Mouse (Mus musculus) thymus, postnatal 4 days (tissue): ENCODE data around the gene Mras.

Experiments used
- DNase-seq: peaks from one replicate; pipeline ENCODE4 v3.0.0; 2021

Gene Mras

DNA sequence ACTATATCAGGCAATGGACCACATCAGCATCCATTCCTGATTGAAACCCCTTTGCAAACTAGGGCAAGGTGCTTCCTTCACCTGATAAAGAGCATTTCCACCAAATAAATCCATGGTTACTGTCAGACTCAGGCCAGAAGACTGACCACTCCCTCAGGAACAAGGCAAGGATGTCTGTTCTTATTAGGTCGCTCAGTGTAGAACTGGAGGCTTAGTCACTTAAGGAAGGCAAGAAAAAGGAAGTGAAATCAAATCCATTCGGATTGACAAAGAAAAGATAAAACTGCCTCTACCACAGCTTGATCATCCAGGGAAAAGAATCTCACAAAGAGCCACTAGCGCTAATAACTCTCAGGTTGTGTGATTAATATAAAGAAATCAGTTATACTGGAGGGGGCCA lies 27.9 kb downstream of the Mras start:
- DNase-seq = no peak

DNA sequence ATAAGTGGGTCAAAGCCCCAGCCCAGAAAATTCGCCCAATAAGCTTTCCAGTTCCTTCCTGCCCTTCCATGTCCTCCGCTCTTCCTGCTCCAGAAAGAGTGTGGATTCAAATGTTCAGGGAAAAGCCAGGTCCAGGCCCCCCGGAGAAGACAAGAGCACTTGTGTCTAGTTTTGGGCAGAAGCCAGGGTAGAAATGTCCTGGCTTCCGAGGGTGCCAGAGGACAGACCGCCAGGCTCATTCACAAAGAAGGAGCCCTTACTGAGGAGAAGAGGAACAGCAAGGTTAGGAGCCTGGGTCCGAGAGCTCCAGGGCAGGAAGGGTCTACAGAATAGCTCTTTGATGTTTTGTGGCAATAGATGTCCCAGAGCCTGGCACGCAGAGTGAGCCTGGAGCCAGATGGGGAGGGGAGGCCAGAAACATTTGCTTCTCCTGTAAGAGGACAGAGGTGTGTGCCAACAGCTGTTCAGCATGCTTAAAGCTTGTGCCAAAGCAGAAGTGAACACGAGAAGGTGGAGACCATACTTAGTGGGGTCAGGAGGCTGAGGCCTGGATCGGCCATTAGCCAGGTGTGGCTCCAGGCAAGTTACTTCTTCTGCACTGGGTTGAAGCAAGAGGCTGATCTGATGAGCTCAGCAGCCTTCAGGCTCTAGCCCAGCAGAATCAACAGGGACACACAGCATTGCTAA lies 35.8 kb downstream of the Mras start:
- no peak for DNase-seq

DNA sequence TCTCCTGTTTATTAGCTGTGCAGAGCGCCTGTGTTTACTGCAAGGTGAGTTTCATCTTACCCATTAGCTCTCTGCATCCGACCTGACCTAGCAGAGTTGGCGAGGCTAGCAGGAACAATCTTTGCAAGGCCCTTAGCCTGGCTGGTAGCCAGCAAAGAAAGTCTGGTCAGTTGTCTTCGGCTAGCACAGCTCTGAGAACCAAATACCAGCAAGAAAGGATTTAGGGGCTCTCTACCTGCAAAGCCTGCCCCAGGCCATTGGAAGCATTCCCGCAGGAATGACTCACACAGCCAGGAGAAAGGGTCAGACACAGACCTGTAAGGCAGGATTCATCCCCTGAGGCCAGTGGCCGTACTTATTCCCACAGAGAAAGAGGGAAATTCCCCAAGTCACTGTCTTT lies 36.4 kb downstream of the Mras start:
- no peak for DNase-seq

DNA sequence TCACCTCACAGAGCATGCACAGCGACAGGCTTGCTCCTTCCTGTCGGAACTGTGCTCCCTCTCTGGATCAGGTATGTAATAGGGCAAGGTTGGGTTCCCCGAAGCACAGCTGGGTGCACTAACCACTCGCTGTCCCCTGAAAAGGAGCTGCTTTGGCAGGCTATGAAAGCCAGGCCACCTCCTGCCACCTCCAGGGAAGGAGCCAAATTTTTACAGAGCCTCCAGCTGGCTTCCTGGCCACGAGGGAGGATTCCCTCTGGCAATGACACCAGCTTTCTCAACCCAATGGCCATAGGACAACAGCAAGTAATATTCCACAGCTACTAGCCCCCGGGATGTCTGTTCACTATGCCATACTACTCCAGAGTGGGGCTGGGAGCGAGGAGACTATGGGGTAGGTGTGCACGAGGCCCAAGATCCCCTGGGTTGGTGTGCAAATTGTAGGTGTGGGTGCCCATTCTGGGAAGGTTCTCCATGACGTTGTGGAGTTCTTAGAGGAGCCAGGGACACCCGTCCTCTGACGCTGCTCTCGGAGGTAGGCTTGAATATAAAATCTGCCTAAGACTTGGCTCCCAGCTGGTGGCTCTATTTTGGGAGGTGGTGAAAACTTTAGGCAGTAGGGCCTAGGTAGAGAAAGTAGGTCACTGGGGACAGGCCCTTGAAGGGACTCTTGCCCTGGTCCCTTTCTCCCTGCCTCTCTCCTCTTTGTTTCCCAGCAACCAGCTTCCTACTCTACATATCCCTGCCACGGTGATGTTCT lies 39.9 kb downstream of the Mras start:
- no peak for DNase-seq

DNA sequence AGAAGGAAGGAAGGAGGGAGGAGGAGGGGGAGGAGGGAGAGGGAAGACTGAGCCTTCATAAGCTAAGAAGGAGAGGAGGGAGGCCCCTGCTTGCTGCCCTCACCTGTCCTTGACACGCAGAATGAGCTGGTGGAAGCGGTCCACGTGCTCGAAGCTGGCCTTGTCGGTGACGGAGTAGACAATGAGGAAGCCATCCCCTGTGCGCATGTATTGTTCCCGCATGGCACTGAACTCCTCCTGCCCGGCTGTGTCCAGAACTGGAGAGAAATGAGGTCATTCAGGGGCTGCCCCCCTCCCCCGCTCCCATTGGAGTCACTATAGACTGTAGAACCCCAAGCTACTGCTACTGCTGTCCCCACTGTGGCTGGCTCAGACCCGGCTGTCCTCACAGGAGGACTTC lies 42.8 kb downstream of the Mras start:
- no peak for DNase-seq

DNA sequence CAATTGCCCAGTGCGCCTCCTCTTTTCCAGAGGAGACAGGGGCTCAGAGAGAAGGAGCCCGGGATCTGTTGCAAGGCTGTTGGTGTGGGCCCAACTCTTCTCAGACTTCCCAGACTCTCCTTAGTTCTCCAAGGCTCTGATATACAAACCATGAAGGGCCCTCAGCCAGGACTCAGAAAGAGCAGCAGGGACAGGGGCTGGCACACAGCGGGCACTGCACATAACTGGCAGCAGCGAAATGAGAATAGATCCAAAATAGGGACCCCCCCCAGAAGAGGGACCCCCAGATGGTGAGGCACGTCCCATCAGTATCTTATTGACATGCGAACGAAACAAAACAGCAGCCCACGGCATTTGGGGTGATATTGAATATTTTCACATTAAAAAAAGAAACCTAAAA lies 44.0 kb downstream of the Mras start:
- DNase-seq = no peak

DNA sequence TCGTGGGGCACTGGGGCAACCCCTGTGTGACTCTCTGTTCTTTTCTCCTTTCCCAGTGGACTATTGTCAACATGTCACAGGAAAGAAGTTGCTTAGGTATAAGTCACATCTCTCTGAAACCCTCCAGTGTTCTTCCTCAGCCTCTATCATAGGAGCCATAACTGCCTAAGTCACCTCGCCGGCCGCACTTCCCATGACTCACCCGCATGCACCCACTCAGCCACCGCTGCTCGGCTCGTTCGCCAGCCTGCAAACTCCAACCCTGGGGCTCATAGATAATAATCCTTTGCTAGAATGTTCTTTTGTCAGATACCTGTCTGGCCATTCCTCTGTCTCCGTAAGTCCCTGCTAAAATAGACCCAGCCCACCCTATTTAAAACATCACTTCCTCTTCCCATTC lies 45.6 kb downstream of the Mras start:
- DNase-seq = no peak

DNA sequence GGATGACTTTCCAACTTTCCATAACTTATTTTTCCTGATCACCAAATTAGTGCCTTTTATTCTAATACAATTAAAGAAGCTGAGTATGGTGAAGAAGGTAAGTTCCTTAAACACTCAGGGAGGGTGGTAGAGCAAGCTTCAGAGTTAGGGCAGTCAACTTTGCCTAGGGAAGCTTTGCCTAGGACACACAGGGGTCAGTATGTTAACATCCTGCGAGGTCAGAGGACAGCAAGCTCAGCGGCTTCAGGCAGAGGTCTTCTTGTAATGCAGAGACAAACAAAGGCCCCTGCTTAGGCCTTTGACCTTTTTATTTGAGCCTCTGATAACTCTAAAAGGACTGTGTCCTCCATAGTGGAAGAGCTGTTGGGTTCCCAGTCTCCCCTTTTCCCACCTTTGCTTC lies 46.5 kb downstream of the Mras start:
- no peak for DNase-seq

DNA sequence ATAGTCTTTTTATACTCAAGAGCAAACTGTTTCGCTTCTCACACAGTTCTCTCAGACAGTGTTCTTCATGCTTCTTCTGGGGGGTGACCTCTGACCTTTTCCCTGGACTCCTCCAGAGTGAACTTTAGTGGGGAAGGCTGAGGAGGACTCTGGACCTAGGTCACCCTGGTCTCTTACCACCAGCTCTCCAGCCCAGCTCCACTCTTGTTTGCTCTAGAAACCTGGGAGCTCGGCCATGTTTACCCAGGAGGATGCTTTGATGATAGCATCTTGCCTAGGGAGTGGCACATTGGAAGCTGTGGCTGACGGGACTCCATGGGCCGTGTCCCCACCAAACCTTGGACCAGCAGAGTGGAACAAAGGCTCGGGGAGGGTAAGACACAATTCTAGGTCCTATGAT lies 47.0 kb downstream of the Mras start:
- DNase-seq = no peak

DNA sequence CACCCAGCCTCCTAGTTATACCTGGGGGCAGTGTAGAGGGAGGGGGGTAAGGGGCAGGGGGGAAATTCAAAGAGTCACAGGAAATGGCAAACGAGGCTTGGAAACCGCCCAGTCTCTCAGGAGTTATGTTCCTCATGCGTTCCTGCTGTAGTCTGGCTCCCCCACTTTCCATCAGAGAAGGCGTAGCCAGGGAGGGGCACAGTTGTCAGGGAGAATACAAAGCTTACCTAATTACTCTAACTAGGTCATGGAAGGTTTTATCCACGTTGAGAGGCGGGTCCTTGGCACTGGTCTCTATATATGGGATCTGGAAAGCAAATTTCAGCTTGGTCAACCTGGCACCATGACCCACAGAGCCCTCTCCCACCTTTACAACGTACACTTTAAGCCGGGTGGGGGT lies 47.7 kb downstream of the Mras start:
- no peak for DNase-seq

DNA sequence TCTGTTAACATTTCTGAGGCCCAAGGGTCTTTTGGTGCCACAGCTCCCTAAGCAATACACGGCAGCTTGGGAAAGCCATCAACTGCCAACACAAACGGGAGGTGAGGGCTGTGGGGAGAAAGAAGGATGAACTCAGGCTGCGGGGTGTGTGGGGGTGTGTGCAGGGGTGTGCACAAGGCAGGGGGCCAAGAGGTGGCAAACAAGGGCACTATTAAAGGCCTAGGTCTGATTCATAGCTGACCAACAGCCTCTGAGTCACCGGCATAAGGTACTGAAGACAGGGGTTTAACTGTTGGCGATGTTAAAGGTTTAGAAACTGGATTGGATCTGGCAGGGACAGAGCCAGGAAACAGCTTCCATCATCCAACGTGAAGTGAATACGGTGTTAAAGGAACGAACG lies 48.3 kb downstream of the Mras start:
- no peak for DNase-seq

DNA sequence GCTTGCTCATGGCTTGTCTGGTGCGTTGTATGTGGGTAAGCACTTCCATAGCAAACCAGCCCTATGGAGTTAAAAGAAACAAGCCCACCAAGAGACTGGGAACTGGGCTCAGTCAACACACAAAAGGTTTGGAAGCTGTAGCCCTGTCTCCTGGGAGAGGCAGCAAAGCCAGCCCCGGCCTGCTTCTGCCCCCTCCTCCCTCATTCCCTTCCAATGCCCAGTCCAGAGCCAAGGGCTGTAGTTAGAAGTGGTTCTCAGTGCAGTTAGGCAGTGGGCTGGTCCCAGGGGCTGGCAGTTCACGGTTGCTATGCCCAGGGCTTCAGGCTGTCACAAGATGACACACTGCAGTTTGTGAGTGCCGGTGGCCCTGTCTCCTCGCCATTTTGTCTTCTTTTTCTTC lies 49.1 kb downstream of the Mras start:
- no peak for DNase-seq

DNA sequence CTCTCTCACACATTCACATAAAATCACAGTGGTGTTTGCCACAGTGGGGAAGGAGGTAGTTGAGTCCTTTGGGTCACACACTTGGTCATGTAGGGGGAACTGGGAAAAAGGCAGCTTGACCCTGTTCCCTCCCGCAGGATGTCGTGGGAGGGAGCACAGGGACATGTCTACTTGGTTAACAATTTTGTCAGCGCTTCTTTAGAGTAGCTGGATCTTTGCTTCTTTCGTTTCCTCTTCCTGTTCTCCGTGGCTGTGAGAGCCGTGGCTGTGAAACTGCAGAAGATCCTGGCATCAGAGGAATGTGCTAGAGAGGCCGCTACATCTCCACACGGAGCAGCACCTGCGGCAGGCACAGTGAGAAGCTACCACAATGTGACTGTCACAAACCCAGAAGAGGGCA lies 54.6 kb downstream of the Mras start:
- no peak for DNase-seq

DNA sequence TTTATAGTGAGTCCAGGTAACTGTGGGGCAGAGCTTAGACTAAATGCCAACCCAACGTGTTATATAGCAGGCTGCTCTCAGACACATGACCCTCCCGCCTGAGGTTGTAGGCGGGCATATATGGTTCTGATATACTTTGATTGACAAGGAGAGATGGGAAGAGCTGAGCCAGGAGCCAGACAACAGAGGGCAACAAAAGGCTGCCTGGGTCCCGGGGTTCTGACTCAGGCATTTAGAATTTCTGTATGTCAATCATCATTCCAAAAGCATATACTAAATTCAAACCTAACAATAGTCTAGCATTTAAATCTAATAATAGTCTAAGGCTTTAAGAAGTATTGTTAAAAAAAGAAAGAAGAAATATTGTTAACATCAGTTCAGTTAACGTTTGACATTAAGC lies 58.0 kb downstream of the Mras start:
- DNase-seq = no peak

DNA sequence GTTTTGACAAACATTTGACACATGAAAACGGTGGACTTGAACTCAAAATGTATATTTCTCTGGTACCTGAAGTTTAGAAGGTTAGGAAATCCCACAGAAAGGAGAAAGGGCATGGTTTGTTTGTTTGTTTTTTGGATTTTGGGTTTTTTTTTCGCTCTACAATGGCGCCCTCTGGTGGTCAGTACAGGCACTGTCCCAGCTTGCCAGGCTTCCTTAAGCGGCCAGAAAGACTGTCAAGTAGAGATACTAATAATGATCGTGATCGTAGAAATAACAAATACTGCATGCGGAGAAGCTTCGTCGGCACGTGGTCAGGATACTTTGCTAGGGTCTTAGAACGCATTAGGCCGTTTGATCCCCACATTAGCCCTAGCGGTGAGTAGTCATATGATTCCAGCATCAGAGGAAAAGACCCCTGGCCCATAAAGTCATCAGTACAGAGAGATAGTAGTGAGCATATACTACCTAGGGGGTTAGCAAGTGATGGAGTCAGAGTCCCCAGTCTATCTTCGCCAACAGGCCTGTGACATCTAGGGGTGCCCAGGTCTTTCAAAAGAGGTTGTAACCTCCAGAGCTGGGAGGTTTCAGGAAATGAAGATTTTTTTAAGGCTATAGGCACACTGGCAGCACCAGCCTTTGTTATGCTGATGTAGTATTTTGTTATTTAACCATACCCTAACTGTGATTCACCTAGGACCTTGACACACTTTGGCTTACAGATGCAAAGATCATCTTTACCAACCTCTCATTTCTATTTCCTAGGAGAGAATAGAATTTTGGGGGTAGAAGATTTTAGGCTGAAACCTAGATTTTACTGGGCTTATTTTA lies 60.4 kb downstream of the Mras start:
- DNase-seq = peak; percentile 72

DNA sequence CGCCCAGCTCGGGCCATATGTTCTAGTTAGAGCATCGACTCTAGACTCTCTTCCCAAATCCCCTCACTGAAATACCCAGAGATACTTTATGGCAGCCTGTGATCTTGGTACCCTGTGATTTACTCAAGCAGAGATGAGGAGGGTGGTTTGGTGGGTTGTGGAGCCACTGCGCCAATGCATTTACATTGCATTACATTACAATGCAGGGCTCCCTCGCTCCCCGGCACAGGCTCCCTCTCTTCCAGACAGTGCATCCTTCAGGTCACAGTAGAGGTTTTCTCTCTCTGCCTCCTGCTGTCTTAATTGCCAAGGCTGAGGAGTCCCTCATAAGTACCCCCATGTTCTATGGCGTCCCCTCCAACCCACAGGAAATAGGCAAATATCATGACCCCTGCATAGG lies 68.8 kb downstream of the Mras start:
- no peak for DNase-seq

DNA sequence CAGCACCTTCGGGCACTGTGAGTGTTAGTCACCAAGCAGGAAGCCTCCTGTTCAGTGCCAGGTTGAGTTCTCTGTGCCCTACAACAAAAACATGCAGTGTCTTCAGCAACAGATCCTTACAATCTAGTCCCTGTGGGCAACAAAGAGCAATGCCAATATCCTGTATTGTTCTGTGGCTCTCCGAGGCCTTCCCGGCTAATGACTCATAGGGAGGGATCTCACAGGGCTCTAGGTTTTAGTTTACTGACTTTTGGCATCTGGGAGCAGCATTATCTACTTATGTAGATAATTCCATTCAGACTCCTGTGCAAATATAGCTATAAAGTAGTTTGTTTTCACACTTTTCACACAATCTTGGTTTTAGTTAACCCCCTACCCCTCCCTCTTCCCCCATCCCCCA lies 71.3 kb downstream of the Mras start:
- DNase-seq = no peak

DNA sequence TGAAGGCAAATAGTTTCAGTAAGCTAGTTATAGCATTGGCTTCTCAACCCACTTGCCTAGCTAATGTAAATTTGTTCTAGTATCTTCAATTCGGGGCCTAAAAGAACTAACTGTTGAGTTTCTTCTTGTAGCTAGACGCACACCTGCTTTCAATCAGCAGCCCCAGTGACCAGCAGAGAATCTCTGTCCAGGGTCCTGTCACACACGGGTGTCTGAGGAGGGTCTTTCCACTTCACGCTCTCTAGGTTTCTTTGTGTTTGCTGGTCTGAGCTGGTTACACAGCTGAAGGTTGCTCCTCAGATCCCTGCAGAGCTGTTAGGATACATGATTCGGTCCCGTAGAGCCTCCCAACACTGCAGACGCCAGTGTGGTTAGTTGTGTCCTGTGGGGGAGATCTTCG lies 74.1 kb downstream of the Mras start:
- DNase-seq = no peak

DNA sequence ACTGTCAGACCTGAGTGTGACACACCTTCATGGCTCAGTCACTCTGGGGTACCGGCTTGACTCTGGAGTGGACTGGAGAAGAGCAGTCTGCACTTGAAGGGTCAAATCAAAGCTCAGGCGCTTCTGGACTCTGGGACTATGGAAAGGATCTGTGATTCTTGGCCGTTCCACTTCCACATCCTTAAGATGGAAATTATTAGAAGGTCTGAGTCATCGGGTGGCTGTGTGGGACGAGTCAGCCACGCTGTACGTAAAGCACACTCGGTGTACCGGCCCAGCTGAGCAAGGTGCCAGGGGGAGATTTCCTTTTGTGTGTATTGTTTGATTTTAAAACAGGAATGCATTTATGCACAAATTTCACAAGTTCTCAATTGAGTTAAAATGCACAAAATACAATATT lies 75.2 kb downstream of the Mras start:
- no peak for DNase-seq

DNA sequence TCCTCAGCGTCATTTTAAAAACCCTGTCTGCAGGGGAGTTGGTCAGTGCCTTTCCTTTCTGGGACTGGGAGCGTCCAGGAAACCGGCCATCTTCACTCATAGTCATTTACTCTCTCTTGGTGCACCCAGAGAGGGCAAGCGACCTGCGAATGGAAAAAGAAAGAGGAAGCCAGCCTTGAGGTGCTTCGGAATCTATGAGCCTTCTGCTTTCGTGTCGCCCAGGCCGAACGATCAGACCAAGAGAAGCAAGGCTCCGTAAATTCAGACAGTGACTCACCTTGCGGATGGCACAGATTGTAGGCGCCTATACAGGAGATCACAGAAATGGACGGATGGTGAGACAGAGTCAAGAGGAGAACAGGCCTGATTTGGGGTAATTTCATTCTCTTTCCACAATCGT lies 78.2 kb downstream of the Mras start:
- no peak for DNase-seq

DNA sequence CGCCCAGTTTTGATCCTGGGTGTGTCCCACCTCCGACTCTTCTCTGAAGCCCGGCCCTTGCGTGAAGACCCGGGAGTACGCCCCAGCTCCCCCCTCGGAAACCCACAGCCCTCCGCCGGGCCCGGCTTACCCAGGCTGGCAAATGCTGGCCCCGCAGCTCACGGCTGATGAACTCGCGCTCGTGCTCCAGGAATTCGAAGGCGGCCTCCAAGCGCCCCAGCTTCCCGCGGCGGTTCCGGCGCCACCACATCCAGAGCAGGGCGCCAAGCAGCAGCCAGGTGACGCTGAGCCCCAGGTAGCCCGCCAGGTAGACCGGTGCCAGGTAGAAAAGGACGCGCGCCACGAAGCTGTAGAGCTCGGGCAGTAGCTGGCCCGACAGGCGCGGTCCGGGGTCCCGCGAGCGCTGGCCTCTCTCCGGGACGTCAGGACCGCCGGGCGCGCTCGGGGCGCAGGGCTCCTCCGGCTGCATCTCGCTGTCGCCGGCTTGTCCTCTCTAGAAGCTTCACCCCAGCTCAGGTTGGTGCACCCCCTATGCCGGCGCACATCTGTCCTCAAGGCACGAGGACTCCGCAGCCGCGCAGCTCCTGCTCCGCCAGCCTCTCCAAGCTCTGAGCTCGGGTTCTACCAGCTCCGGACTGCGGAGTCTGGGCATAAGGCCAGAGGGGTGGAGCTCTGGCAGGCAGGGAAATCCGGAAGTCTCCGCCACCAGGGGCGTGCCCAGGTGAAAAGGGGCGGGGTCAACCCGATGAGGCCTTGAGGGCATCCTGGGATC lies 79.1 kb downstream of the Mras start, which contains the start of gene Esyt3:
Gene Esyt3 (minus strand): TSS at position 637 of the 772 bp plus-strand sequence.
- peak; percentile 20 for DNase-seq

DNA sequence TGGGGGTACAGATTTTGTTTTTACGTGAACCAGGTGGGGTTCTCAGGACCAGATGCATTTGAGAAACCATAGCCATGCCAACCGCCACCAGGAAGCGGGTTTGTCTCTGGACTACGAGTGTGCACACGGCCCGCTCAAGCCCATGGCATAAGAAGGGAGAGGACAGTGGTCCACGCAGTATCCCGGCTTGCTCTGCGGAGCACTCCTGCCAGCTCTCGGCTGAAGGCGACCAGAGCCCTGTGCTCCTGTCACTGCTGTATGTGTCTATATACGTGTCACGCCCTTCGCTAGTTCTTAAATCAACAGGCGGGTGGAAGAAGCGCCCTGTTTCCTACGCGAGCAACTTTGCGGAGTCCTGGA lies 79.6 kb downstream of the Mras start:
- DNase-seq = no peak

DNA sequence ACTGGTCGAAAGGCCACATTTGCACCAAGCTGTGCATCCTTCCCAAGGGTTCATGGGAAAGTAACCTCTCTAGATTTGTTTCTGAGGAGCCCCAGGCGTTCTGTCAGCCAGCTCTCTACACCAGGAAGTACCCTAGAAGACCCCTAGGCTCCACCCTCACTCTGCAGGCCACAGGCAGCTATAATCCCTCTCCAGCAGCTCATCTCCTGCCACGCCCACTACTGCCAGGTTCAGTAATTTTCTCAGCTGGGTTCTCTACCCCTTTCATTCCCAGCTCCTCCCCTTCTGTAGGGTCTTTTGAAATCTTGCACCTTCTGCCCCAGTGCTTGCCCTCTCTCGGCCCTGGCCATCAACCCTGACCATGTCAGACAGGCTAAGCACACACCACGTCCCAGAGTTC lies 81.2 kb downstream of the Mras start:
- no peak for DNase-seq
